Mouse (Mus musculus): ENCODE results near the gene Usp25. TPM values are rescaled to one million over a fixed set of nuclear protein-coding genes. Genes with fewer than 3 reads are reported as not detected.

Usp25 gene
- total RNA-seq, 2 experiments from 2014 or later, result 55.2 to 62.8 TPM

- no peak for DNase-seq
Observed at GRCm38 (mm10) chr16:77146801-77147200, 133.3 kb downstream of the Usp25 start.

- no peak for DNase-seq
Observed at GRCm38 (mm10) chr16:77150338-77150737, 136.8 kb downstream of the Usp25 start.

DNA sequence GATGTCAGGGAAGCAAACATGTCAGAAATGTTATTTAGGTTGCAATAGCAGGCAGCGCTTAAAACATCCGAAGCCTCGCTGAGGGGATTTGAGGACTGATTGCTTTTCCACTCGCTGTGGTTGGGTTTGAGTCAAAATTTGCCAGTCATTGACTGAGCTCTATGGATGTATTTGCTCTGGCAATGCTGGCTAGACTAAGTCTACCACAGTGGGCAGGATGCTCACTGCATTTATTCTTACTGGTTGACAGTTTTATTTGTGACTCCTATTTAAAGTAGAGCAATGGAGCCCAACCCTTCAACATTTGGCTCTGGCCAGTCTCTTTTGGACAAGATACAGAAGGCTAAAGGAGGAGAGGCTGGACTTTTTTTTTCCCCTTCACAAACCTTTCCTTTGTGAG lies 137.4 kb downstream of the Usp25 start:
- DNase-seq, result no peak

- no peak for DNase-seq
Observed at GRCm38 (mm10) chr16:77152288-77152687, 138.8 kb downstream of the Usp25 start.

- DNase-seq, result no peak
Observed at GRCm38 (mm10) chr16:77153216-77153715, 139.8 kb downstream of the Usp25 start.

DNA sequence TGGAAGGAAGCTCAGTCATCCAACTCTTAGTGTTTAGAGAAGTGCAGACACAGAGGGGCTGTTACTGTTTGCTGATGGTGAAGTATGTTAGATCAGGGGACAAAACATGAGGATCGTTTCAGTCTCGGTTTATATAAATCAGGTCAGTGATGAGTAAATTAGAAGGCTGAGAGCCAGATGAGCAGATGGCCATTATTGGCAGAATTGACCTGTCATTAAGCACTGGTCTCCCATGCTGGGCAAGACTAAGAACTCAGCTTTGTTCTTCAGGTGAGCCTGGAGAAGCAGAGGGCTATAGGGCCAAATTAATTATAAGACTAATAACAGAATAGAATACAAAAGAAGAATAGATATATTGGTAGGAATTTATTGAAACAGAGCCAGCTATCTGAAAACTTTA lies 140.3 kb downstream of the Usp25 start:
- no peak for DNase-seq

DNA sequence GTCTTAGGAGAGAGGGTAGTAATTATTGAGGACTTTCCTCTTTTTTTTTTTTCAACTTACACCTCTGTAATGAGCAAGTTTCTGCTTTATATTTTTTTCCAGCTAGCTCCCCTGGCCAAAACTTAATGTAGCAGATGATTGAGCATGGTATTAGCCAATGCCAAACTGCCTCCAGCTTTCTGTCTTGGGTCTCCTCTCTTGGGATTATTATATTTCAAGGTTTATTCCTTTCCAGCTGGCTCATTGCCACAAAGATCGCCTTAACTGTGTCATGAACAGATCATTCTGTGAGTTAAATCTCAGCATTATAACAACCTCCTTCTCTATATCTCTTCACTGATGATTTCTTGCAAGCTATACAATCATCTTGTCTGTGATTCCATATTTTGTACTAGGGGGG lies 141.3 kb downstream of the Usp25 start:
- no peak for DNase-seq
